Mouse (Mus musculus): ENCODE results near the gene Gm45062.
A peak's percentile ranks its signal among the peaks of the same experiment; 100 is the strongest.
"Not testable (repeated sequence)": the region's sequence is repeated elsewhere in the genome, so short reads cannot be mapped to it uniquely, and the experiment has no call there.

Gm45062 gene

DNA sequence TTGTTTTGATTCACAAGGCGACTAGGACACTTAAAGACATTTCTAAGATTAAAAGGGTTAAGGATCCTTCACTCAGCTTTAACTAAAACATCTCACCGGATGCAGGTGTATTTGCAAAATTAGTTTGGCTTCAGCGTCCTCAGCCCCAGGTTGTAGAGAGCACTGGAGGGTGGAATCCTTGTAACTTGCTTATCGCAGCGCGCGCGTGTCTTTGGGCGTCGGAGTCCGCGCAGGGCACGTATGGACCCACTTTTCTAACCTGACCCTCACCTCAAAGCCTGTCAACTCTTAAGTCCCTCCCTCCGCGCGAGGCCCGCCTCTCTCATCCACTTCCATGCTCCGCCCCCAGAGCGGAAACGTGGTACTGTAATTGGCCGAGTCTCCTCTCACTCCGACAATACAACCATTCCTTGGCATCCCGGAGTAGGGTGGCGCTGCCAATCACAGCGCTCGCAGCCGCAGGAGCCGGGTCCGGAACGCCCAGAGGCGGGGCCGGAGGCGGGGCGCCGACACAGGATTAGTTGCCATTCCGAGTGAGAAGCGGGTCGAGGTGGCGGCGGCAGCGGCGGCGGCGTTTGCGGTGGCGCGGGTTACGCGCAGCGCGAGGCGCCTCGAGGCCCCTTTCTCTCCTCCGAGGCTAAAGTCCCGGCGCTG lies 249.8 kb downstream of the Gm45062 start:
- peak; percentile 99 for DNase-seq (ENCODE audit: low spot score)

DNA sequence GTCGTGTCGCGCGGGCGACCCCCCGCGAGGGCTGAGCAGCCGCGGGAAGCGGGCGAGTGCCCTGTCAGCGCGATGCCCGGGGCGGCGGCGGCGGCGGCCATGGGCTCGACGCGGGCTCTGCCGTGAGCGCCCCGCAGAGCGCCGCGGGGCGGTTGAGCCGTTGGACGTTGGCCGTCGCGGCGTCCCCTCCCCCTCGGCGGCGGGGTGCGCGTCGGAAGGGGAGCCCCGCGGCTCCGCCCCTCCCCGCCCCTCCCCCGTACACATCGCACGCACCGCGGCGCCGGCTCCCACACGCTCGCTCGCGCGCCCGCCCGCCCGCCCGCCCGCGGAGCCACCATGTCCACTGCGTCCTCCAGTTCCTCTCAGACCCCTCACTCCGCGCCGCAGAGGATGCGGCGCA lies 250.3 kb downstream of the Gm45062 start, which contains the start of gene Glcci1:
TSS of gene Glcci1 (plus strand) at position 50 of the 400 bp plus-strand sequence.
- DNase-seq (ENCODE audit: low spot score): peak; percentile 72

DNA sequence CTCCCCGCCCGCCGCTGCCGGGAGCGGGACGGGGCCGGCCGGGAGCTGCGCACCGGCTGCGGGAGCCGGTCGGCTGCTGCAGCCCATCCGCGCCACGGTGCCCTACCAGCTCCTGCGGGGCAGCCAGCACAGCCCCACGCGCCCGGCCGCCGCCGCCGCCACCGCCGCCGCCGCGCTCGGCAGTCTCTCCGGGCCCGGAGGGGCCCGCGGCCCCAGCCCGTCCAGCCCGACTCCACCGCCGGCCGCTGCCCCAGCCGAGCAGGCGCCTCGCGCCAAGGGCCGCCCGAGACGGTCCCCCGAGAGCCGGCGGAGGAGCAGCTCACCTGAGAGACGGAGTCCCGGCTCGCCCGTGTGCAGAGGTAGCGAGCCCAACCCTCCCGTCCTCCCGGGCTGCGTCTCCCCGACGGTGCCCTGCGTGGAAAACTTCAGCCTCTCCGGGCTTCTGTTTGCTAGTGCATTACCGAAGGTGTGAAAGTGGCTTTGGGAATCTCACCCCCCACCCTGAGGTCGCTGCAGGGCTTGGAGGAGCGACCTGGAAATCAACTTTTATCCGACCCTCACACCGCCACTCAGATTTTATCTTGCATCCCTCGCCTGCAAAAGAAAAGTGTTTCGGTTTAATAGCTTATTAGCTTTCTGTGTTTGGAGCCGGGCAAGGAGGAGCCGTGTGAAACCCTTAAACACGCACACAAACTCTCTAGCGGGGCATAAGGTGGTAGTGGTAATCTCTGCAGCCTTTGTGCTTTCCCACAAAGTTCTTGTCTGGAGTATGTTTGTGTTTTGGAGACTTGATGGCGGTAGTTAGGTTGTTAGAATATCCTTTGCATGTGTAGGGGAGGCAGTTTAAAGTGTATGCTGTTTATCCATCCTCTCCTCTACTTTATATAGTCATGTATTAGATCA lies 251.0 kb downstream of the Gm45062 start:
- DNase-seq (ENCODE audit: low spot score): peak; percentile 34

DNA sequence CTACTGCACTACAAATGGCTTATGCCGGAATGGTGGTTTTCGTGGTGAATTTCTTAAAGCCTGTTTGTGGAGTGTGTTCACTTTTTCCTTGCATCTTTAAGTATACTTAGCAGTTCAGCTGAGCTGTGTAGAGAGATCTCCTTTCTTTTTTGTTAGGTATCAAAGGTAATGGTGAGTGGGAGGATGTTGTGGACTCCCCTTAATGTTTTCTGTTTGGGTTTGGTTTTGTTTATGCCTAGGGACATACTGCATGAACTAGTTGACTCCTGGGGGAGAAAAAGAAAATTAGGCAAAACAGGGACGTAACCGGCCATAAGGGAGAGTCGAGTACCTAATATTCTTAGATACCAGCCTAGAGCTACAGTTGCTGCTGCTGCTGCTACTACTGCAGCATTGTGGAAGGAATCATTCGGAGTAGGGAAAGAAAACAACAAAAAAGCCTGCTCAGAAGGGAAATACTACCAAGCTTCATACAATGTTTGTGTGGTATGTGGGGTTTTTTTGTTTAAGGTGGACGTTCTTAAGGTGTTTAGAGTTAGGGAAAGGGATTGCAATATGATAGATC lies 251.7 kb downstream of the Gm45062 start:
- DNase-seq (ENCODE audit: low spot score): peak; percentile 23

DNA sequence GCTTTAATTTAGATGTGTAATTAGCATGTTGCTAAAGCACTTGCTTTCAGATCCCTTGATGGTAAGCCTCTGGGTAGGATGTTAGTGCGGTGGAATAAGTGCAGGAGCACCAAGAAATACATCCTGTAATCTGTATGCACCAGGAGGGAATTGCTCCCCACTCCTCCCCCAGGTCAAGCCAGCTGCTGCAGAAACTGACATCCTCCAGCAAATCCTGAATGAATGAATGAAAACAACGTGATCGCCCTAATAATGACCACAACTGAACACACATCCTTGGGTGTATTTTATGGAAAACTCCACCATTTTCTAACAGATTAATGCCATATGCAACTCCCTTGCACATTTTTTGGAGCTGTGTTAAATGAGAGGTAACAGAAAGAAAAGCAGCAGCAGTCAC lies 252.2 kb downstream of the Gm45062 start:
- peak; percentile 5 for DNase-seq (ENCODE audit: low spot score)

DNA sequence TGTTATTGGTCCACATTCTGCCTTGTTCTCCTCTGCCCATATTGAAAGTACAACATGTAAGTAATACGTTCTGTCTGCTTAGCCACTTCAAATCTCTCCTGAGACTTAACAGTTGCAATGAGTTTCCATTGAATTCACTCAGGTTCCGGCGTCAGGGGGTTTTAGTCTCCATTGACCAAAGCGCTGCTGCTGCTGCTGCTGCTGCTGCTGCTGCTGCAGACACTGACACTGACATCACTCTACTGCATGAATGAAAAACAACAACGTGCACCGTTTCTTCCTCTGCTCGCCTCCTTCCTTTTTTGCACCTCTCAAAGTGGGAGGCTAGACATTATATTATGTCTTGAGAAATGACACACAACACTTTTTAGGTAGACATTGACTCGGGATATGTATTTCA lies 253.2 kb downstream of the Gm45062 start:
- peak; percentile 60 for DNase-seq (ENCODE audit: low spot score)

DNA sequence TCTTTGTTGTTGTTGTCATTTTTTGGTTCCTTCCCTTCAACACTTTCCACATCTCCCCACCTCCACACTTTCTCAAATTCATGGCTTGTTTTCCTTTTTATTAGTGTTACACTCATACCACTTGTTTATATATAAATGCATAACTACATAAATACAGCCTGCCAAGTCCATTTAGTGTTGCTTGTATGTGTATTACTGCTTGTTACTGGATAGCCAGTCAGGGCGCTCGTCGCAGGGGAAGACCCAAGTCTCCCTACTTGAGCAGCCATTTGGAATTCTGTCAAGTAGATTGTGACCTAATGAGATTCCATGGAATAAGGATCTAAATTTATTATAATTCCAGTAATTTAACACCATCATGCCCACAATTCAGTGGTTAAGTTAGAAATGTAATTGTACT lies 260.4 kb downstream of the Gm45062 start:
- no peak for DNase-seq (ENCODE audit: low spot score)

DNA sequence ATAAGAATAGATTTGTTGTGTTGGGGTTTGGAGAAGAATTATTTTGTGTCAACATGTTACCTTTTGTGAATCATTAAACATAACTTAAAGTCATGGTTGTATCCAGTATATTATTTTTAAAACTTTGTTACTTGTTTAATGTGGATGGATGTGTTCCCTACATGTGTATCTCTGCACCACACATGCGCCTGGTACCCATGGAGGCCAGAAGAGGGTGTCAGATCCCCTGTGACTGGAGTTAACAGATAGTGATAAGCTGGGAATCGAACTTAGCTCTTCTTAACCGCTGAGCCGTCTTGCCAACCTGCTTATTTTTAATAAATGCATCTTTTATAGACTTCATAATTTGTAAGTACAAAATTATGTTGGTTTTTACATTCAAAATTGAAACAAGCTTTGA lies 262.0 kb downstream of the Gm45062 start:
- no peak for DNase-seq (ENCODE audit: low spot score)

DNA sequence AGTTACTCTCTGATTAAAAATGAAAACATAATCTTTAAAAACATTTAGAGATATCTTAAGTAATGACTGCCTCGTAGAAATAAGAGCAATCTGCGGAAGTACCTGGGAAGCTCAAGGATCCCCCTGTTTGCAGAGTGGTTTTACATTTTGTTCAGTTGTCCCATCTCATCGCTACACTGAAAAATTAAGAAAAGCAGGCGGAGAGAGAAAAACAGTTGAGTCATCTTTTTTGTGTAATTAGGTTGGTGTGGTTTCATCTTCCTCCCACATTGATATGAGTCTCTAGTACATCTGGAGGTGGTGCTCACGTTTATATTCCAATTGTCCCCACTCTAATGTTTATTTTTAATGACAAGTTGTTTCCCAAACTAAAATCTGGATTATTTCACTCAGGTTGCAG lies 265.5 kb downstream of the Gm45062 start:
- no peak for DNase-seq (ENCODE audit: low spot score)

DNA sequence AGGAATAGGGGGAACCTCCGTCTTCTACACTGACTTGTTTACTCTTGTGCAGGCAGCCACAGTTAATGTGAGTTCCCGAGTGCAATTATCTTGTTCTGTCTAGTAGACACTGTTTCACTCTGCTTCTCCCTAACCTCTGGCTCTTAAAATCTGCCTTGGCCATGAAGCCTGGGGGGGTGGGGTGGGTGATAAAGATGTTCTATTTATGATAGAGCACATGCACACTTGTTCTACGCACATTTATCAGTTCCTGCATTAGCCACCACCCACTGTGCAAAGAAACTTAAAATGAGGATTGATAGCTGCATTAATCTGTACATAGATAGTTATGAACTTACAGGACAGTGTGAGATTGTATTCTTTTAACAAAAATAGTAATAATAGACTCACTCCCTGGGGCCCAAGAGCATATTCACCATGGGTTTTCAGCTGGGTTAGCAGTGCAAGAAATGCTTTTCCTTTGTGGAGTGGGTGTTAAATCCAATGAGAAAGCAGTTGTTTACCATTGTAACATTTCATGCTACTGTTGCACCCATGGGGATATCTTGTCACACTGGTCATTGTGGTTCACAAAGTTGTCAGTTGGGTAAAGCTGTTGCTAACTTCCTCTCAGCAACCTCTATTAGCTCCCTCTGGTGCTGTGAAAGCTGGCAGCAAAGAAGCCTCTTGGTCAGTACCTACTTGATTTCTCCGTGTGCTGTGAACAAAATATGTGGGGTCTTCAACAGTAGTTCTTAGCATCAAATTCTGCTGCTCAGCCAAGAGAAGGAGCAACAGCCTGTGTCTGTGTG lies 272.0 kb downstream of the Gm45062 start:
- DNase-seq (ENCODE audit: low spot score): no peak

DNA sequence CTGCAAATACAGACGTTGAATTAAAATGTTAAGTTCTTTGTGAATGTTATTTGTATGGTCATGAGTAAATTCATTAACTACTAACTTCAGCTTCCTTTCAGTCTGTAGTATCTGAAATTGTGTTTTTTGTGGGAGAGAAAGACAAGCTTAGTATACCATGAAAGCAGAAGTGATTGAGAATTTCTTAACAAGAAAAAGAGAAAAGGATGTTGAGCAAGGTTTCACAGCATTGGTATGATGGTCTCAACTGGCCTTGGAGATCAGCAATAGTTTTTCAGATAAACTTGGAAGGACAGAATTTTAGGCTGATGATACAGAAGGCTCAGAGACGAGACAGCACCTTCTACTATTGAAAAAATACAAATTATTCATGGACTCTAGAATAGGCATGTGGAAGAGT lies 277.7 kb downstream of the Gm45062 start:
- DNase-seq (ENCODE audit: low spot score): no peak

DNA sequence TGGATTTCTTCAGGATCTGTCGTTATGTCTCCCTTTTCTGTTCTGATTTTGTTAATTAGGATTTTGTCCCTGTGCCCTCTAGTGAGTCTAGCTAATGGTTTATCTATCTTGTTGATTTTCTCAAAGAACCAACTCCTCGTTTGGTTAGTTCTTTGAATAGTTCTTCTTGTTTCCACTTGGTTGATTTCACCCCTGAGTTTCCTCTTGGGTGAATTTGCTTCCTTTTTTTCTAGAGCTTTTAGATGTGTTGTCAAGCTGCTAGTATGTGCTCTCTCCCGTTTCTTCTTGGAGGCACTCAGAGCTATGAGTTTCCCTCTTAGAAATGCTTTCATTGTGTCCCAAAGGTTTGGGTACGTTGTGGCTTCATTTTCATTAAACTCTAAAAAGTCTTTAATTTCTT lies 282.3 kb downstream of the Gm45062 start:
- DNase-seq (ENCODE audit: low spot score): not testable (repeated sequence)

DNA sequence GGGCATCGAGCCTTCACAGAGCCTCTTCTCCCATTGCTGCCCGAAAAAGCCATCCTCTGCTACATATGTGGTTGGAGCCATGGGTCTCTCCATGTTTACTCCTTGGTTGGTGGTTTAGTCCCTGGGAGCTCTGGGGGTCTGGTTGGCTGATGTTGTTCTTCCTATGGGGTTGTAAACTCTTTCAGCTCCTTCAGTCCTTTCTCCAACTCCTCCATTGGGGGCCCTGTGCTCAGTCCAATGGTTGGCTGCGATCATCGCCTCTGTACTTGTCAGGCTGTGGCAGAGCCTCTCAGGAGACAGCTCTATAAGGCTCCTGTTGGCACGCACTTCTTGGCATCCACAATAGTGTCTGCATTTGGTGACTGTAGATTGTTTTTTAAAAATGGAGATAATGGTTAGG lies 285.6 kb downstream of the Gm45062 start:
- DNase-seq (ENCODE audit: low spot score): no peak

DNA sequence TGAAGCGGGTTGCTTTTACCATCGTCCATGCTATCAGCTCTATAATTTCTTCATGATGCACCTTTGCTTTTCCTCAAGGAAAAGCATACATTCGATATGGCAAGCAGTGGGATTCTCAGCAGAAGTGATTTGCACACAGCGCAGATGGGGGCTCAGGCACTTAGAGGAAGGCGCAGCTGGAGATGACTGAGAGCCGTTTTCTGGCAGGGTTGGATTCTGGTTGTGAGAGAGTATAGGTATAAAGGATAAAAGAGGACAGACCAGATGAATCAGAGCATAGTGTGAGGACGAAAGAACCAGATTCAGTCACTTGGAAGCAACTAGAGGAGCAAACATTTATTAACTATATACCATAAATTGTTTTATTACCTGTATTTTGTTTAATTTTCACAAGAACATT lies 286.5 kb downstream of the Gm45062 start:
- no peak for DNase-seq (ENCODE audit: low spot score)

DNA sequence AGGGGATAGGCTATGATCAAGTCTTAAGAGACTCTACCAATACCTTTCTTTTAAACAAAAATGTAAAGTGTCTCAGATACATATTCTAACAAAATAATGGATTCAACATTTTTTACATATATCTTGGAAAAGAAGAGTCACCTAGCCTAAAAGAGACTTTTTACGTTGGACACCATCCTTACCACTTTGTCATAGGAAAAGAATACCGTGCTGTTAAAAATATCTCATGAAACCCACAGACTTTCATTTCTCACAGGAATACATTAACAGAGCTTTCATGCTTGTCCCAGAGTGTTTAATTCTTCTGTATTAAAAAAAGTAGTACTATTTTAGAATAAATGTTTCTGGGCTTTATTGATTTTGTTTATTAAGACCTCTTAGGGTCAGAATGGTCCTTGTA lies 291.9 kb downstream of the Gm45062 start:
- no peak for DNase-seq (ENCODE audit: low spot score)

DNA sequence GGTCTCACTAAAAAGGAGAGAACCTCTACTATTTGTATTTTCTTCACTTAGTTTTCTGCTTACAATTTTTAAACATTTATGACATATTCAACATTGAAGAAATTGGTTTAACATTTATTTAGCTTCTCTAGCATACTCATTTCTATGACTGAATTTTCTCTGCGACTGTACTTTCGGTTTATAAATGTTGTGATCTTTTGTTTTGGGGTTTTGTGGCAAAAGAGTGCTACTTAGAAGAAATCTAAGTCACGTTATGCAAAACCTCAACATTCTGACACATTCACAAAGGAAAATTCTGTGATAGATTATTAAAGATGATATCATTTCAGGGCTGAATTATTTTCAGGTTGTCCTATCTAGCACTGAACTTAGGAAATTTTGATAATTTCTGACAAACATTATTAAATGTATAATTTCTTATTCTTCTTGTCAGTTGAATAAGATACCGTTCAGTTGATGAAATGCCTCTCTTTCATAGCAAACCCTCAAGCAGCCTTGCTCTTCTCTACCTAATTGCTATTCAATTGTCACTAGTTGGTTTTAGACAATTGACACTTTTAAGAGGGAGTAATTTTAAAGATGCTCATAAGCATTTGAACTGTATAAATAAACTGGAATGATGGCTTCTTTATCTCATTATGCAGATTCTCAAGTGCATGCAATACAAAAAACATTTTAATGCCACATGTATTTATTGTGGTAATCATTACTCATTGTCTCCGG lies 297.8 kb downstream of the Gm45062 start:
- no peak for DNase-seq (ENCODE audit: low spot score)

DNA sequence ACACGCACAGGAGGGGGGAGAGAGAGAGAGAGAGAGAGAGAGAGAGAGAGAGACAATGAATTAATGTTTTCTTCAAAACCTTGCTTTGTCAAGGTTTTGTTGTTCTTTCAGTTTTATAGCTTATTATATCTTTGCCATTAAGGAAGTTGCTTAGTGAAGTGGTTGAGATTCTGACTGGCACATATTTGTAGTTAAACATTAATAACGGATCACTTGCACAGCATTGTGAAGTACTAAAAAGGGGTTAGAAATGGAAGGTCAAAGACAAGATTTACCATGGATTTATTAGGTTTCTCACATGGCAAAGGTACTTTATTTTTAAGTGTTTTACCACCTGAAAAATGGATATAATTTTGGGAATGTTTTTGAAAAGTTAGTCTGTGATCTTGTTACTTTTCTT lies 301.4 kb downstream of the Gm45062 start:
- no peak for DNase-seq (ENCODE audit: low spot score)

DNA sequence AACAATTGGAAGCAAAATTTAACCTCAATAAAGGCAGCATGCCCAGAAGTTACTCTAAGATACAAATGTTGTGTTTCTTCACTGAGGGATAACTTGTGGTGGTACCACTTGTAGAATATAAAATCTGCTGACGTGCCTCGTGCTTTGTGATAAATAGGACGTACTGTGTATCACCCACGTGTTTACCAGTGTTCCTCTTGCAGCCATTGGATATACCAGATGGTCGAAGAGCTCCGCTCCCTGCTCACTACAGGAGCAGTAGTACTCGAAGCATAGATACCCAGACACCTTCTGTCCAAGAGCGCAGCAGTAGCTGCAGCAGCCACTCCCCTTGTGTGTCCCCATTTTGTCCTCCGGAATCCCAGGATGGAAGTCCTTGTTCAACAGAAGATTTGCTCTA lies 323.1 kb downstream of the Gm45062 start:
- no peak for DNase-seq (ENCODE audit: low spot score)

DNA sequence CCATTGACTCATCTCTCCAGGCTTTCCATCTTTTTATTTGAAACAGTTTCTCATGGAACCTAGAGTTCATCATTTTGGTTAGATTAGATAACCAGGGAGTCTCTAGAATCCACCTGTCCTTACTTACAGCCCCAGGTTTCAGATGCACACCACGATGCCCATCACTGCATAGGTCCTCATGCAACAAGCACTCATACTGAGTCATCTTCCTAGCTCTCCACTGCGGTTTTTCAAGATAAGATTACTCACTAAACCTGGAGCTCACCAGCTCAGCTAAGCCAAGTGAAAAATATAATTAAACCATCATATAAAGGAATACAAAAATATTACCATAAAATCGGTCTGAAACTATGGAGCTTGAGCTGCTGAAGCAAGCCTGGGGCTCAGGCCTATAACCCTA lies 324.6 kb downstream of the Gm45062 start:
- DNase-seq (ENCODE audit: low spot score): no peak

DNA sequence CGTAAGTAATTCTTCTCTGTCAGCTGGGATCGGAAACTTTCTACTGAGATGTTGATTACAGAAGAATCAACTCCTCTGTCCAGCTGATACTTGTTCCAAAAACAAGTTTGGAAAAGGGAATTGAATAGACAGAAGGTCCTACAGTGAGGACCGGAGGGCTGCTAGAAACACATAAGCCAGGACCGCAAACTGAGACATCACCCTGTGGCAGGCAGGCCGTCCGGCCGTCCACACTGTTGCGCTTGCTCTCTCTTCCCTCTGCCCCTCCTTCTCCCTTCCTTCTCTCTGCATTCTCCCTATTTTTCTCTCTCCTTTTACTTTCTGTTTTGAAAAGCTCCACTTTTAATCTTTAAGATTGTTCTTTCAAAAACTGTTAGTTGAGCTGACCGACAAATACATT lies 332.4 kb downstream of the Gm45062 start:
- no peak for DNase-seq (ENCODE audit: low spot score)

DNA sequence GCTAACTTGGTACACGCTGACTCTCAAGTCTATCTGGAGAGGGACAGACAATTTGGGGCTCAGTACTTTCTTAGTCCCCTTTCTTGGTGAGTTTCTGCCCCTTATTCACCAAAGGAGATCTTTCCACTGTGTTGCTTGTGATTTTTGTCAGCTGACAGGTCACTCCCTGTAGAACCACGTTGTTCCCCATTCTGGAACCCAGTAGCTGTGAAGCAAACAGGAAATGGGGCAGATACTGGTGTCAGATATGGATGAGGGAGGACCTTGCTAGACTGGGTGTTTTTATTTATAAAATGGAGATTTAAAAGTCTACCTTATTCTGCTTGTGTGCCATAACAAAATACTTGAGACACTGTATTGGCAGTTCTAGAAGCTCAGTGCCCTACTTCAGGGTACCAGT lies 358.1 kb downstream of the Gm45062 start:
- no peak for DNase-seq (ENCODE audit: low spot score)
